Mouse (Mus musculus): ENCODE measurements at regions not wholly inside any gene's neighbourhood (a gene's known extent, or its start where the extent isn't known, plus 50 kb on each side); places are given as distances from the start of the nearest gene placed in this dataset.

DNA sequence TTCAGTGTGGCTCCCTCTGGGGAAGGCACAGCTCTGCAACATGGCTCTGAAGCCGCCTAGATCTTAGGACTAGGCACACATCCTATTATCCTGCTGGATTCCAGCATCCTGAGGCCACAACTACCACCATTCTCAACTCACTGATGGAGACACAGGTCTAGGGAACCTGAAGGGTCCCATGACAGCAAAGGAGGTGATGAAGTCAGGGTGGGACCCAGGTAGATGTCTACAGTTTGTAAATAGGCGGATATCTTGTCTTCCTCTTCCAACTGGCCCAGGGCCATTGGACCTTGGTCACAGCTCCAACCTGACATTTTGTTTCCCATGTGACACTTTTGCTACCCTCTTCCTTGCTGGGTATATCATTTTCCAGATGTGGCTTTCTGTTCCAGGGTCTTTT is 106.4 kb downstream of the Vapb start:
- no peak for DNase-seq

DNA sequence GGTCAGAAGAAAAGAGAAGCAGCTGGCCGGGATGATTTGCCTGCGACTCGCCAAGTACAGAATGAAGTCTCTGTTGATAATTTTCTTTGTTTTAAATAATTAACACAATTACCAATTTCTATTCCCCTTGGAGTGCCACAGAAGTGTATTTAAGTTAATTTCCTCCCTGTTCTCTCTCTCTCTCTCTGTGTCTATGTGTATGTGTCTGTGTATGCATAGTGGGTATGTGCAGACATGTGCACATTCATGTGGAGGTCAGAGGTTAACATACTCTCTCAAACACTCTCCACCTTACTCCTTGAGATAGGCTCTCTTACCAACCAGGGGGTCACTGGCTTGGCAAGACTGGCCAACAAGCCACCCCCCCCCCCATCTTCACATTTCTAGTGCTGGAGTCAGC is 107.2 kb downstream of the Vapb start:
- DNase-seq, result no peak

DNA sequence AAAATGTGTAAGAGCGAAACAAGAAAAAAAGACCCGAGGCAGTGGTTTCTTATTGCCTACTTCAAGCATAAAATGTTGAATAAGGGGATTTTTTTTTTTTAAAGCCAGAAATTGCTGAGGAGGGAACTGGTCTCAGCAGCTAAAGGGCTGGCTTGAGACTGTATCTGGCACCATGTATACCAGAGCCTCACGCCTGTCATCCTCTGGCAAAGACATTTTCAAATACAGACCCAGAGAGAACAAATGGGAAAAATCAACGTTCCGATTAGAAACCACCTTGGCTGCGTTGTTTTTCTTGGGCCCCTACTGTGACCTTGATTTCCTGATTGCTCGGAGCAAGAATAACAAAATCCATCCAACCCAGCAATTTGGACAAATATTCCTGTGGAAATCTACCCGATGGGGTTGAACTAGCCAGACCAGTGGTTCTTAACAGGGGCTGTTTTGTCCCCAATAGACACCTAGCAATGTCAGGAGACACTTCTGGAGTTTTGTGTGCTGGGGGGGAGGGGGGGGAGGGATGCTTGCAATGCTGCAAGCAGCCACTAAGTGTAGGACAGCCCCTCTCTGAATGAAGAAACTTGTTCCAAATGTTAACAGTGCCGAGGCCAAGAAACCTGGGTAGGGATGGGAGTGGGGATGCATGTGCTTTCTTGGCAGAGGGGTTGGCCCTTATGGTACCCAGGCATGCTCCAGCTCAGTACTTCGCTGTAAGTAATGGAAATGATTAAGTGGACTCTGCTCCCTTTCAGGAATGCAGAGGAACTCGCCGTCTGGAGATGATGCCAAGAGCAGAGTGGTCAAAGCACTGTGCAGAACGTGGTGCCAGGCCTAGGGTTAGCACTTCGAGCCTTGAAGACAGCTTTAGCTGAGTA is 108.1 kb downstream of the Vapb start:
- DNase-seq, result peak in 1 of 2 experiments; percentile 13

- DNase-seq, result no peak
Observed at GRCm38 (mm10) chr2:173851054-173851453, 113.7 kb downstream of the Vapb start.

DNA sequence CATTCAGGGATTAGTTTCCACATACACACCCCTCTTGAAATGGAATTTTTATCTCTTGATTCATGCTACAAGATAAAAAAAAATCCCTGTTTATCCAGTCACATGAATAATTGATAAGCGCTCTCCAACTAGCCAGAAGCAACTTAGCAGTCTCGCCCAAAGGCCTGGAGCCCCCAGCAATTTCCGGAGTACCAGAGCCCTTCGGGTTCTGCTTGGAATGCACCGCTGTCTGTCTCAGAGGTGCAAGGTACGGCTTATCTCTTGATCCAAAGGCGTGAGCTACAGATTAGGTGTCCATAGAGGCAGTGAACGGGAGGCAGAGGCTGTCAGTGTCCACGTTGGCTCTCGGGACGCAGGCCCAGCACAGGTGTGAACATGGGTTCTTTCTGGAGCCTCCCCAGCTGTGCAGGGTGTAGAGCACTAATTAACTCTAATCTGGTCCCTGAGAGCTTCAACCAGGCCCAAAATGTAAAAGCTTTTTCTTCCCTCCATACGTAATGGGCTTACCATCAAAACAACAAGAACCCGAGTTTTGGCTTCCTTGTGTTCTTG is 116.9 kb downstream of the Vapb start:
- DNase-seq, result no peak

GRCm38 (mm10) chr2:173854846-173855245 is 117.5 kb downstream of the Vapb start:
- DNase-seq, result no peak

DNA sequence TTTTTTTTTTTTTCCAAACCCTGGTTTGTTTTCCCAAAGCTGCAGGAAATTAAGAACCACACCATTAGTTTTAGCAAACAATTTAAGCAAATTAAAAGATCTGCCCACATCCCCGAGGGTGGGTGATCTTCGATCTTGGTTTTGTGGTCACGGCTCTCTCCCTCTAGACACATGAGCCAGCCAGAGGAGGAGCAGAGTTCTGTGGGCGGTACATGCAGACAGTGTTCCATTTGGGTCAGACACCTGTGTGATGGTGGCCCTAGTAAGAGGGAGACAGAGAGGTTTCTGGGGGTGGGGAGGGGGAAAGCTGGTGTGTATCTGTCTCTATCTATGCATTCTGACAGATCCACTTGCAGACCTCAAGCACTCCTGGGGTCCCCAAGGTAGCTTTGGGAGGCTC is 118.0 kb downstream of the Vapb start:
- DNase-seq, result no peak

DNA sequence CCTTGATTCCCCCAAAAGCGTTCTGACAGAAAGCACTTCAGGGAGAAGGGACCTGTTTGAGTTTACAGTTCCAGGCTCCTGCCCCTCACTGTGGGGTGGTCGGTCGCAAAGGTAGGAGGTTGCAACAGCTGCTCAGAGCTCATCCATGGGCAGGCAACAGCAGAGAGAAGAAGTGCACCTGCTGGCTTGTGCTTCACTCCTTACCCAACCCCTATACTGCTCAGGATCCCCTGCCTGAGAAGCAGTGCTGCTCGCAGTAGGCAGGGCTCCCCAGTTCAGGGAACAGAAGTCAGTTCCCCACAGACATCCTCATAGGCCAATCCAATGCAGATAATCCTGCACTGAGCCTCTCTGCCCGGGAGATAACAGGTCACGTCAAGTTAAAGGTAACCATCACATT is 119.7 kb downstream of the Vapb start:
- no peak for DNase-seq

DNA sequence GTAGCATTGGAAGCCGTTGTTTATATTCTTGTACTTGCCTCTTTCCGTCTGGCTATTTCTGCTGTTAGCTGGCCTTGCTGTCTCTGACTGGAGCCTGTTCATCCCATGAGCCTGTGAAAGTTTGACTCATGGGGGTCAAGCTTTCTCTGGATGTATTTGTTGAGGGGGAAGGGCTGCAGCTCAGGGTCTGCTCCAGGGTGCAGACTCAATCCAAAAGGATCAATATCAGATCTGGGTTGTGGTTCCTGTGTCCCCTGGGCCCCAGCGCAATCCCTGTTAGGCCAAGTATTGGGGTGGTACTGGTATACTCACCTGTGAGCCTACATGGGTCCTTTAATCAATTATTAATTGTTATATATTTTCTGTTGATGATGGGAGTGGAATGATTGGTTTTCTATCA is 135.7 kb downstream of the Vapb start:
- no peak for DNase-seq
